ENCODE assay signal across 13 mouse cellular contexts in the genomic region with DNA sequence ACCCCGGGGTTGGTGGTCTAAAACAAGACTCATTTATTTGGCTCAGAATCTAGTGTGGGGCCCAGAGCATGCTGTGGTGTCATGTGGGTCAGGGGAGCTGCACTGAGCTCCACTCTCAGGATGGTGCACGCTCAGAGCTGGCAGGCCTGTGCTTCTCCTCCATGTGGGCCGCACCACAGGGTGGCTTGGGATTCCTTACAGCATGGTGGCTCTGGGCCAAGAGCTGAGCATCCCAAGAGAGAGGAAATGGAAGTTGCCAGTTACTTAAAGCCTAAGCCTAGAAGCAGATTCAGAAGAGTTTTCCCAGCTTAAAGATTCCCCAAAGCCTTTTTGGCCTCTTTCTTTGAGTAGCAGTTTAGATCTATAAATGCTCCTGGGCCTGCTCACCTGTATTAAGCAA.
A peak's percentile ranks its signal among the peaks of the same experiment; 100 is the strongest.
DNase-seq lines count a peak whose midpoint lies in the region.
"Had no signal": no experiment of that assay in that cellular context is flagged by ENCODE, and none has a peak within 500 bp of the region (broad histone marks: within the 10 kb centered on the region; RNA-seq: fewer than 3 reads in every experiment).

No protein-coding gene starts in this region.

- peak; percentile 30 to 38 for DNase-seq in cerebellum, postnatal 25 days
- no peak for DNase-seq in cerebellum, adult 18-20 months
- peak; percentile 37 for DNase-seq in kidney, postnatal 10 days
- no peak for DNase-seq in kidney, postnatal 36 days
- peak; percentile 16 for DNase-seq in right cerebral cortex, postnatal 14 days
- DNase-seq in right cerebral cortex, postnatal 4 days = no peak
- no peak for DNase-seq in heart, adult 18-20 months
- DNase-seq: adrenal gland, adult 8-10 months; cerebellum, adult 11-12 months; heart, postnatal 10 days; kidney, adult 8-10 months; kidney, postnatal 14 days; right cerebral cortex, adult 18-20 months had no signal

Comparison
In these comparisons a context has a peak if more than half of its experiments do, and no peak if none do; other contexts are left out.
1. DNase-seq: peak in cerebellum, postnatal 25 days (2 of 2), kidney, postnatal 10 days (single experiment) and right cerebral cortex, postnatal 14 days (single experiment); none in cerebellum, adult 18-20 months (0 of 2), kidney, postnatal 36 days (0 of 2), right cerebral cortex, postnatal 4 days (single experiment) and heart, adult 18-20 months (0 of 2).